Mouse (Mus musculus): Measurements from ENCODE around the gene Cnnm2.

Cnnm2 gene

DNA sequence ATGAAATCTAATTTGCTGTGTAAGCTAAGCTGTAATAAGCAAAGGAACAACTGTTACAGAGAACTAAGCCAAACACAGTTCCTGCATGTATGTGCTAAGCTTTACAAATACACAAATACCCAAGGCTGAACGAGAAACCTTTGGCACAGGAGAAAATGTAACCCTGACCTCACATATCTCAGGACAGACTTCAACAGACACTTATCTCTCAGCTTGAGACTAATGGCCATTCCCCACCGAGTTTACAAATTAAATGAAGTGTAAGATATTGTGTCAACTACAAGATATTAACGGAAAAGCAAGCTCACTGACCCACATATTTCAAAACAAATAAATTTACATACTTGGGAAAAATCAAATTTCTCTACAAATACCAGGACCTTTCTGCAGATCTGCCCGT lies 166.7 kb downstream of the Cnnm2 start:
- DNase-seq (ENCODE audit: low read depth), result no peak

DNA sequence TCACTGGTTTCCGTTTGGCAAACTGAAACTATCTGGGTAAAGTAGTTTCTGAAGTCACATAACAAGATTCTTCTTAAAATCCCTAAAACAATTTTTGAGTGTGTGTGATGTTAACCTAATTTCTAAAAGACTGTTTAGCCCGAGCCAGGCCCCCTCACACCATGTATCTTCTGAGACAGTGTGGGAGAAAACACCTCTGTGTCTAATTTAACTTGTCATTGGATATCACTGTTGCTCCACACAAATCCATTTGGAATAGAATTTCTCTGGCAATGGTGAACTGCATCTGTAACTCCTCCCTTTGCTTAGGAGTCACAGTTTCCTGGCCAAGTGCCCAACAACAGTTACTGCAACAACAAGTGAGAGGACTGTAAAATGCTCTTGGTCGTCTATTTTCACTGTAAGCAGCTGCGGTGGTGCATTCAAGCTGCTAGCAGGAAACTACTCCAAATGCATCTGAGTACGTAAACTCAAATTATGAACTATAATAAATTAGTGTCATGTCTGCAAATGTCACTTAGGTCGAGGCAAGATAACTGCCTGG lies 167.7 kb downstream of the Cnnm2 start:
- DNase-seq (ENCODE audit: low read depth), result peak; percentile 73
